Mouse (Mus musculus): ENCODE measurements around the gene Mrpl40. TPM values are rescaled to one million over a fixed set of nuclear protein-coding genes. Genes with fewer than 3 reads are reported as not detected.
"Not testable (repeated sequence)": the region's sequence is repeated elsewhere in the genome, so short reads cannot be mapped to it uniquely, and the experiment has no call there.

The Mrpl40 gene
- total and polyA plus RNA-seq, 2 experiments, result 7.9 to 27.7 TPM

- H3K79me2 ChIP-seq (ENCODE audit: control insufficient read depth, insufficient read depth, low read length), result peaks cover 4% of the 10 kb centered on the region; the same call in 1 of the 2 replicates
- H3K4me3 ChIP-seq (ENCODE audit: insufficient read depth, low read depth, low read length), result peak overlapping the region; percentile 99
- peaks cover 7% of the 10 kb centered on the region for H3K4me1 ChIP-seq (ENCODE audit: control insufficient read depth, insufficient read depth, low read length)
- TF ChIP-seq CTCF (IDR thresholded peaks at IDR 0.05; ENCODE audit: low read depth, low read length), result no peak
- DNase-seq (ENCODE audit: extremely low read depth, low read depth, low spot score), result no peak
- H3K9ac ChIP-seq (ENCODE audit: low read depth, low read length), result peak overlapping the region; percentile 46
- peak overlapping the region; percentile 50 for H3K27ac ChIP-seq (replicated peaks; ENCODE audit: insufficient read depth, low read depth, low read length)
- H3K36me3 ChIP-seq (ENCODE audit: control insufficient read depth, insufficient read depth, low read length), result peaks cover 19% of the 10 kb centered on the region
- WGBS, result 1% methylated on average over 17 of the region's 17 CpGs
- H3K27me3 ChIP-seq (ENCODE audit: control insufficient read depth, insufficient read depth, low read length), result no peaks in the 10 kb centered on the region
These were observed 596 bp downstream of the Mrpl40 start for GRCm38 (mm10) chr16:18876091-18876441.

GRCm38 (mm10) chr16:18870495-18870894, 6.2 kb downstream of the Mrpl40 start:
- not testable (repeated sequence) for H3K9ac ChIP-seq (ENCODE audit: low read depth, low read length); H3K4me3 ChIP-seq (ENCODE audit: insufficient read depth, low read depth, low read length); H3K27ac ChIP-seq (replicated peaks; ENCODE audit: insufficient read depth, low read depth, low read length); DNase-seq (ENCODE audit: extremely low read depth, low read depth, low spot score); H3K4me1 ChIP-seq (ENCODE audit: control insufficient read depth, insufficient read depth, low read length); H3K27me3 ChIP-seq (ENCODE audit: control insufficient read depth, insufficient read depth, low read length); H3K79me2 ChIP-seq (ENCODE audit: control insufficient read depth, insufficient read depth, low read length)
- WGBS, result 92% methylated on average over 1 of the region's 1 CpGs
- H3K36me3 ChIP-seq (ENCODE audit: control insufficient read depth, insufficient read depth, low read length), result peaks cover 19% of the 10 kb centered on the region

GRCm38 (mm10) chr16:18860186-18860585, 16.5 kb downstream of the Mrpl40 start:
- Histone ChIP-seq H3K9ac (ENCODE audit: low read depth, low read length) (no peak overlapping the region), H3K4me1 (ENCODE audit: control insufficient read depth, insufficient read depth, low read length) (0 out of 2 replicates have a peak, but pooled peaks cover 3% of the 10 kb centered on the region), H3K36me3 (ENCODE audit: control insufficient read depth, insufficient read depth, low read length) (no peaks in the 10 kb centered on the region), H3K4me3 (ENCODE audit: insufficient read depth, low read depth, low read length) (no peak overlapping the region), H3K27me3 (ENCODE audit: control insufficient read depth, insufficient read depth, low read length) (no peaks in the 10 kb centered on the region), H3K27ac (replicated peaks; ENCODE audit: insufficient read depth, low read depth, low read length) (no peak overlapping the region), H3K79me2 (ENCODE audit: control insufficient read depth, insufficient read depth, low read length) (no peaks in the 10 kb centered on the region)
- peak; percentile 89 for DNase-seq (ENCODE audit: extremely low read depth, low read depth, low spot score)
- 59% methylated on average over 1 of the region's 1 CpGs for WGBS
- TF ChIP-seq POLR2A (IDR thresholded peaks at IDR 0.05; ENCODE audit: extremely low read depth, insufficient read depth, low read length) (no peak), CTCF (IDR thresholded peaks at IDR 0.05; ENCODE audit: low read depth, low read length) (no peak)

GRCm38 (mm10) chr16:18858551-18858950, 18.1 kb downstream of the Mrpl40 start:
- Histone ChIP-seq H3K4me1 (ENCODE audit: control insufficient read depth, insufficient read depth, low read length) (0 out of 2 replicates have a peak, but pooled peaks cover 3% of the 10 kb centered on the region), H3K27ac (replicated peaks; ENCODE audit: insufficient read depth, low read depth, low read length) (no peak overlapping the region)

GRCm38 (mm10) chr16:18849521-18850190, 27.0 kb downstream of the Mrpl40 start:
- not testable (repeated sequence) for H3K27ac ChIP-seq (replicated peaks; ENCODE audit: insufficient read depth, low read depth, low read length); H3K36me3 ChIP-seq (ENCODE audit: control insufficient read depth, insufficient read depth, low read length); H3K4me1 ChIP-seq (ENCODE audit: control insufficient read depth, insufficient read depth, low read length); DNase-seq (ENCODE audit: extremely low read depth, low read depth, low spot score); H3K79me2 ChIP-seq (ENCODE audit: control insufficient read depth, insufficient read depth, low read length); H3K27me3 ChIP-seq (ENCODE audit: control insufficient read depth, insufficient read depth, low read length); H3K4me3 ChIP-seq (ENCODE audit: insufficient read depth, low read depth, low read length); H3K9ac ChIP-seq (ENCODE audit: low read depth, low read length)
- 86% methylated on average over 17 of the region's 17 CpGs for WGBS

More at GRCm38 (mm10) chr16:18858551-18858950, 18.1 kb downstream of the Mrpl40 start:
- H3K36me3 ChIP-seq (ENCODE audit: control insufficient read depth, insufficient read depth, low read length), result no peaks in the 10 kb centered on the region
- no peak overlapping the region for H3K4me3 ChIP-seq (ENCODE audit: insufficient read depth, low read depth, low read length)
- H3K27me3 ChIP-seq (ENCODE audit: control insufficient read depth, insufficient read depth, low read length), result no peaks in the 10 kb centered on the region
- H3K79me2 ChIP-seq (ENCODE audit: control insufficient read depth, insufficient read depth, low read length), result no peaks in the 10 kb centered on the region
- DNase-seq (ENCODE audit: extremely low read depth, low read depth, low spot score), result peak; percentile 86
- no peak overlapping the region for H3K9ac ChIP-seq (ENCODE audit: low read depth, low read length)
- no peak for TF ChIP-seq CTCF (IDR thresholded peaks at IDR 0.05; ENCODE audit: low read depth, low read length)

- H3K79me2 ChIP-seq (ENCODE audit: control insufficient read depth, insufficient read depth, low read length), result no peaks in the 10 kb centered on the region
- H3K4me3 ChIP-seq (ENCODE audit: insufficient read depth, low read depth, low read length), result no peak overlapping the region
- no peaks in the 10 kb centered on the region for H3K27me3 ChIP-seq (ENCODE audit: control insufficient read depth, insufficient read depth, low read length)
- no peak for TF ChIP-seq POLR2A (IDR thresholded peaks at IDR 0.05; ENCODE audit: extremely low read depth, insufficient read depth, low read length)
- TF ChIP-seq CTCF (IDR thresholded peaks at IDR 0.05; ENCODE audit: low read depth, low read length), result no peak
- peak; percentile 90 for DNase-seq (ENCODE audit: extremely low read depth, low read depth, low spot score)
- H3K36me3 ChIP-seq (ENCODE audit: control insufficient read depth, insufficient read depth, low read length), result no peaks in the 10 kb centered on the region
- WGBS, result 19% methylated on average over 15 of the region's 15 CpGs
- H3K9ac ChIP-seq (ENCODE audit: low read depth, low read length), result no peak overlapping the region
- peaks cover 3% of the 10 kb centered on the region; the same call in 1 of the 2 replicates for H3K4me1 ChIP-seq (ENCODE audit: control insufficient read depth, insufficient read depth, low read length)
- H3K27ac ChIP-seq (replicated peaks; ENCODE audit: insufficient read depth, low read depth, low read length), result no peak overlapping the region; the same call in 1 of the 2 replicates
These were observed 30.3 kb downstream of the Mrpl40 start for GRCm38 (mm10) chr16:18846301-18846820.

All from liver, adult 2 months (tissue).